11 mouse cellular contexts compared by ENCODE assay signal in genomic region chr10:70686505-70686904, GRCm38 (mm10). TPM values are rescaled to one million over a fixed set of nuclear protein-coding genes. Genes with fewer than 3 reads are reported as not detected.
DNase-seq lines count a peak whose midpoint lies in the region; ATAC-seq lines count a peak whose summit lies in the region.
"Had no signal": no experiment of that assay in that cellular context is flagged by ENCODE, and none has a peak within 500 bp of the region (broad histone marks: within the 10 kb centered on the region; RNA-seq: fewer than 3 reads in every experiment).

No protein-coding gene starts in this region.

- peaks cover 7% of the 10 kb centered on the region; the same call in 1 of the 2 replicates for H3K9me3 ChIP-seq in forebrain, embryonic 10.5 days
- H3K9me3 ChIP-seq in neural tube, embryonic 15.5 days (replicated peaks): no peaks in the 10 kb centered on the region
- H3K9me3 ChIP-seq: limb, embryonic 12.5 days had no signal

- DNase-seq in frontal cortex, postnatal 25 days (ENCODE audit: low spot score in 2 of 2): no peak
- peak; percentile 32 for DNase-seq in forebrain, embryonic 10.5 days (ENCODE audit: extremely low spot score, low spot score)
- DNase-seq in layer of hippocampus, adult 8-10 months (ENCODE audit: low spot score in 2 of 2): peak; percentile 54 to 72
- DNase-seq in T-cell, adult 2 months (ENCODE audit: low spot score): no peak
- no peak for DNase-seq in urinary bladder, postnatal 25 days (ENCODE audit: low spot score)
- DNase-seq in gastrocnemius, postnatal 10 days: no peak
- DNase-seq: adrenal gland, postnatal 36 days; B cell, adult 2 months had no signal

- no peak overlapping the region for H3K9ac ChIP-seq in neural tube, embryonic 15.5 days (replicated peaks)
- H3K9ac ChIP-seq: limb, embryonic 12.5 days had no signal

- H3K36me3 ChIP-seq in forebrain, embryonic 10.5 days (replicated peaks): no peaks in the 10 kb centered on the region
- no peaks in the 10 kb centered on the region for H3K36me3 ChIP-seq in neural tube, embryonic 15.5 days
- H3K36me3 ChIP-seq: limb, embryonic 12.5 days had no signal

- no peaks in the 10 kb centered on the region for H3K27me3 ChIP-seq in forebrain, embryonic 10.5 days (ENCODE audit: poor library complexity, severe bottlenecking)
- no peaks in the 10 kb centered on the region for H3K27me3 ChIP-seq in neural tube, embryonic 15.5 days (replicated peaks)
- H3K27me3 ChIP-seq: limb, embryonic 12.5 days had no signal

- peak overlapping the region; percentile 75 for H3K27ac ChIP-seq in forebrain, embryonic 10.5 days
- peak overlapping the region; percentile 41 for H3K27ac ChIP-seq in neural tube, embryonic 15.5 days (replicated peaks)
- H3K27ac ChIP-seq: limb, embryonic 12.5 days had no signal

- WGBS in forebrain, embryonic 10.5 days: 7% methylated on average over 3 of the region's 3 CpGs
- 9% methylated on average over 3 of the region's 3 CpGs for WGBS in neural tube, embryonic 15.5 days

- peak; percentile 56 for ATAC-seq in frontal cortex, adult (ENCODE audit: low TSS enrichment)
- peak; percentile 91 for ATAC-seq in neural tube, embryonic 15.5 days (ENCODE audit: low FRiP score)

- H3K4me2 ChIP-seq in neural tube, embryonic 15.5 days: no peak overlapping the region
- H3K4me2 ChIP-seq: limb, embryonic 12.5 days had no signal

- H3K4me3 ChIP-seq in forebrain, embryonic 10.5 days: no peak overlapping the region; the same call in 1 of the 2 replicates
- no peak overlapping the region for H3K4me3 ChIP-seq in neural tube, embryonic 15.5 days (replicated peaks)
- H3K4me3 ChIP-seq: limb, embryonic 12.5 days had no signal

- H3K4me1 ChIP-seq in forebrain, embryonic 10.5 days: peaks cover 31% of the 10 kb centered on the region
- H3K4me1 ChIP-seq in neural tube, embryonic 15.5 days: peaks cover 7% of the 10 kb centered on the region

RNA-seq across cellular contexts. Expression of gene Phyhipl, which starts 30.7 kb away (rescaled TPM):
- polyA plus RNA-seq in forebrain, embryonic 10.5 days (2016; fragmentation: Nextera tagmentation; extraction: Ambion mirVana): 17.8 and 19.4 TPM in 2 replicates
- total RNA-seq in layer of hippocampus, adult 8-10 months (2022): 100 to 1,000 TPM; 174 to 208 (median 192) TPM
- polyA plus RNA-seq in neural tube, embryonic 15.5 days (2015; fragmentation: Nextera tagmentation; extraction: Ambion mirVana): 279 and 335 TPM in 2 replicates
- total RNA-seq in gastrocnemius, postnatal 10 days (2021): under 1 TPM; 0.31 to 0.65 TPM

Comparison
In these comparisons a context has a peak if more than half of its experiments do, and no peak if none do; other contexts are left out.
1. DNase-seq: peak in forebrain, embryonic 10.5 days (single experiment) and layer of hippocampus, adult 8-10 months (2 of 2); none in frontal cortex, postnatal 25 days (0 of 2), T-cell, adult 2 months (single experiment), urinary bladder, postnatal 25 days (single experiment) and gastrocnemius, postnatal 10 days (single experiment).
2. RNA of gene Phyhipl, which starts 30.7 kb away (total RNA-seq): 174 to 208 TPM in layer of hippocampus, adult 8-10 months; 0.31 to 0.65 TPM in gastrocnemius, postnatal 10 days; every median in the first group is over 100 times any median in the second.